8 mouse cellular contexts compared by ENCODE assay signal in genomic region chr15:76973855-76974651, GRCm38 (mm10). TPM values are rescaled to one million over a fixed set of nuclear protein-coding genes. Genes with fewer than 3 reads are reported as not detected.
DNase-seq lines count a peak whose midpoint lies in the region; ATAC-seq and TF ChIP-seq lines count a peak whose summit lies in the region.

No protein-coding gene starts in this region.

- peaks cover 8% of the 10 kb centered on the region for H3K4me1 ChIP-seq in embryonic facial prominence, embryonic 14.5 days (ENCODE audit: control insufficient read depth, insufficient read depth, low read length)
- H3K4me1 ChIP-seq in heart, embryonic 10.5 days, result peaks cover 13% of the 10 kb centered on the region
- H3K4me1 ChIP-seq in kidney, embryonic 14.5 days (ENCODE audit: control insufficient read depth, insufficient read depth, low read length), result no peaks in the 10 kb centered on the region
- H3K4me1 ChIP-seq in limb, embryonic 15.5 days, result peaks cover 7% of the 10 kb centered on the region
- no peaks in the 10 kb centered on the region for H3K4me1 ChIP-seq in midbrain, postnatal 0 days (ENCODE audit: insufficient read depth, low read length)
- H3K4me1 ChIP-seq in stomach, embryonic 16.5 days (ENCODE audit: control insufficient read depth, insufficient read depth, low read length), result peaks cover 4% of the 10 kb centered on the region; the same call in 1 of the 2 replicates

- peak overlapping the region; percentile 68 for H3K4me2 ChIP-seq in embryonic facial prominence, embryonic 14.5 days (ENCODE audit: low read depth, low read length)
- peak overlapping the region; percentile 59 for H3K4me2 ChIP-seq in kidney, embryonic 14.5 days (replicated peaks; ENCODE audit: low read depth, low read length)
- peak overlapping the region; percentile 64 for H3K4me2 ChIP-seq in limb, embryonic 15.5 days
- H3K4me2 ChIP-seq in midbrain, postnatal 0 days (ENCODE audit: low read depth, low read length, poor library complexity, severe bottlenecking), result peak overlapping the region; percentile 76
- H3K4me2 ChIP-seq in stomach, embryonic 16.5 days (ENCODE audit: low read depth, low read length), result peak overlapping the region; percentile 74

- H3K9me3 ChIP-seq in embryonic facial prominence, embryonic 14.5 days (ENCODE audit: control insufficient read depth, low read length), result no peaks in the 10 kb centered on the region
- H3K9me3 ChIP-seq in heart, embryonic 10.5 days, result no peaks in the 10 kb centered on the region
- no peaks in the 10 kb centered on the region for H3K9me3 ChIP-seq in kidney, embryonic 14.5 days (ENCODE audit: control insufficient read depth, low read length)
- H3K9me3 ChIP-seq in limb, embryonic 15.5 days, result no peaks in the 10 kb centered on the region
- no peaks in the 10 kb centered on the region for H3K9me3 ChIP-seq in midbrain, postnatal 0 days (ENCODE audit: low read length)
- H3K9me3 ChIP-seq in stomach, embryonic 16.5 days (replicated peaks; ENCODE audit: control insufficient read depth, low read length), result no peaks in the 10 kb centered on the region

- H3K27ac ChIP-seq in embryonic facial prominence, embryonic 14.5 days (replicated peaks; ENCODE audit: low read depth, low read length), result peak overlapping the region; percentile 92
- peak overlapping the region; percentile 96 for H3K27ac ChIP-seq in heart, embryonic 10.5 days
- peak overlapping the region; percentile 73 for H3K27ac ChIP-seq in kidney, embryonic 14.5 days (ENCODE audit: low read depth, low read length)
- H3K27ac ChIP-seq in limb, embryonic 15.5 days, result peak overlapping the region; percentile 91
- H3K27ac ChIP-seq in midbrain, postnatal 0 days (ENCODE audit: low read depth, low read length), result peak overlapping the region; percentile 52
- H3K27ac ChIP-seq in stomach, embryonic 16.5 days (ENCODE audit: low read length), result peak overlapping the region; percentile 83

- no peaks in the 10 kb centered on the region for H3K27me3 ChIP-seq in embryonic facial prominence, embryonic 14.5 days (replicated peaks; ENCODE audit: control insufficient read depth, insufficient read depth, low read length)
- 0 out of 2 replicates have a peak, but pooled peaks cover 4% of the 10 kb centered on the region for H3K27me3 ChIP-seq in heart, embryonic 10.5 days (ENCODE audit: insufficient read depth, poor library complexity, severe bottlenecking)
- no peaks in the 10 kb centered on the region for H3K27me3 ChIP-seq in kidney, embryonic 14.5 days (ENCODE audit: control insufficient read depth, insufficient read depth, low read length)
- no peaks in the 10 kb centered on the region for H3K27me3 ChIP-seq in limb, embryonic 15.5 days
- H3K27me3 ChIP-seq in midbrain, postnatal 0 days (ENCODE audit: insufficient read depth, low read length), result no peaks in the 10 kb centered on the region
- H3K27me3 ChIP-seq in stomach, embryonic 16.5 days (ENCODE audit: control insufficient read depth, insufficient read depth, low read length), result no peaks in the 10 kb centered on the region

- peak overlapping the region; percentile 76 for H3K9ac ChIP-seq in embryonic facial prominence, embryonic 14.5 days (ENCODE audit: low read depth, low read length)
- peak overlapping the region; percentile 76 for H3K9ac ChIP-seq in kidney, embryonic 14.5 days (ENCODE audit: low read depth, low read length)
- peak overlapping the region; percentile 61 for H3K9ac ChIP-seq in limb, embryonic 15.5 days
- H3K9ac ChIP-seq in midbrain, postnatal 0 days (replicated peaks; ENCODE audit: low read length, poor library complexity, severe bottlenecking), result peak overlapping the region; percentile 77
- peak overlapping the region; percentile 88 for H3K9ac ChIP-seq in stomach, embryonic 16.5 days (ENCODE audit: low read length)

- H3K36me3 ChIP-seq in embryonic facial prominence, embryonic 14.5 days (ENCODE audit: control insufficient read depth, insufficient read depth, low read length), result no peaks in the 10 kb centered on the region
- no peaks in the 10 kb centered on the region for H3K36me3 ChIP-seq in heart, embryonic 10.5 days
- no peaks in the 10 kb centered on the region for H3K36me3 ChIP-seq in kidney, embryonic 14.5 days (ENCODE audit: control insufficient read depth, insufficient read depth, low read length)
- H3K36me3 ChIP-seq in limb, embryonic 15.5 days, result no peaks in the 10 kb centered on the region
- no peaks in the 10 kb centered on the region for H3K36me3 ChIP-seq in midbrain, postnatal 0 days (ENCODE audit: insufficient read depth, low read length)
- H3K36me3 ChIP-seq in stomach, embryonic 16.5 days (ENCODE audit: control insufficient read depth, insufficient read depth, low read length), result no peaks in the 10 kb centered on the region

- H3K4me3 ChIP-seq in embryonic facial prominence, embryonic 14.5 days (ENCODE audit: low read depth, low read length), result peak overlapping the region; percentile 52
- H3K4me3 ChIP-seq in heart, embryonic 10.5 days, result peak overlapping the region; percentile 75
- H3K4me3 ChIP-seq in kidney, embryonic 14.5 days (ENCODE audit: low read length), result peak overlapping the region; percentile 52
- H3K4me3 ChIP-seq in limb, embryonic 15.5 days, result peak overlapping the region; percentile 56
- H3K4me3 ChIP-seq in midbrain, postnatal 0 days (ENCODE audit: low read depth, low read length), result peak overlapping the region; percentile 38
- H3K4me3 ChIP-seq in stomach, embryonic 16.5 days (replicated peaks; ENCODE audit: low read length), result peak overlapping the region; percentile 66

- DNase-seq in 416B (ENCODE audit: low read depth), result peak; percentile 45
- DNase-seq in adrenal gland, postnatal 36 days, result peak; percentile 74 to 84
- peak; percentile 93 for DNase-seq in embryonic facial prominence, embryonic 14.5 days (ENCODE audit: low spot score)
- DNase-seq in heart, embryonic 10.5 days (ENCODE audit: low spot score), result peak; percentile 90
- DNase-seq in midbrain, postnatal 0 days (ENCODE audit: low spot score), result peak; percentile 92

- WGBS in embryonic facial prominence, embryonic 14.5 days, result 5% methylated on average over 25 of the region's 31 CpGs
- 5% methylated on average over 26 of the region's 31 CpGs for WGBS in heart, embryonic 10.5 days
- 5% methylated on average over 27 of the region's 31 CpGs for WGBS in kidney, embryonic 14.5 days
- 4% methylated on average over 31 of the region's 31 CpGs for WGBS in limb, embryonic 15.5 days
- 7% methylated on average over 25 of the region's 31 CpGs for WGBS in midbrain, postnatal 0 days
- WGBS in stomach, embryonic 16.5 days, result 7% methylated on average over 30 of the region's 31 CpGs

- peak; percentile 84 for ATAC-seq in embryonic facial prominence, embryonic 14.5 days (ENCODE audit: low read depth)
- peak; percentile 91 for ATAC-seq in kidney, embryonic 14.5 days (ENCODE audit: low FRiP score, low TSS enrichment)
- ATAC-seq in limb, embryonic 15.5 days (ENCODE audit: insufficient number of reproducible peaks, low FRiP score, low TSS enrichment, low read depth), result peak; percentile 73
- ATAC-seq in midbrain, postnatal 0 days (ENCODE audit: low FRiP score), result peak; percentile 68; the same call in 1 of the 2 replicates
- ATAC-seq in stomach, embryonic 16.5 days (ENCODE audit: insufficient read depth, low FRiP score), result peak; percentile 90

- peak; percentile 76 for TF ChIP-seq CTCF in midbrain, postnatal 0 days (IDR thresholded peaks at IDR 0.05)

RNA-seq across cellular contexts. Expression of gene 1110038F14Rik, which starts 25.7 kb away (rescaled TPM):
- total RNA-seq in adrenal gland, postnatal 36 days (2021), result 10 to 100 TPM; 39.8 to 41.9 TPM
- 62.7 and 73.0 TPM in 2 replicates for polyA plus RNA-seq in embryonic facial prominence, embryonic 14.5 days (2014; fragmentation: Nextera tagmentation; extraction: Ambion mirVana)
- polyA plus RNA-seq in heart, embryonic 10.5 days (2016; fragmentation: Nextera tagmentation; extraction: Ambion mirVana), result 50.5 and 57.3 TPM in 2 replicates
- polyA plus RNA-seq in kidney, embryonic 14.5 days (2014; fragmentation: Nextera tagmentation; extraction: Ambion mirVana), result 75.4 and 77.6 TPM in 2 replicates
- polyA plus RNA-seq in limb, embryonic 15.5 days (2015; fragmentation: Nextera tagmentation; extraction: Ambion mirVana), result 78.7 and 80.3 TPM in 2 replicates
- total RNA-seq in midbrain, postnatal 0 days (2014; rRNA removed), result 19.4 and 24.1 TPM in 2 replicates
- polyA plus RNA-seq in midbrain, postnatal 0 days (2015; fragmentation: Nextera tagmentation; extraction: Ambion mirVana), result 41.2 and 42.0 TPM in 2 replicates
- 59.9 and 63.6 TPM in 2 replicates for polyA plus RNA-seq in stomach, embryonic 16.5 days (2015; fragmentation: Nextera tagmentation; extraction: Ambion mirVana)

RNA-seq across cellular contexts. Expression of gene Zfp647, which starts 48.8 kb away (rescaled TPM):
- 1 to 10 TPM; 2.7 to 4.4 TPM for total RNA-seq in adrenal gland, postnatal 36 days (2021)
- 12.7 and 16.3 TPM in 2 replicates for polyA plus RNA-seq in embryonic facial prominence, embryonic 14.5 days (2014; fragmentation: Nextera tagmentation; extraction: Ambion mirVana)
- polyA plus RNA-seq in heart, embryonic 10.5 days (2016; fragmentation: Nextera tagmentation; extraction: Ambion mirVana), result 11.0 and 16.8 TPM in 2 replicates
- 17.5 and 18.7 TPM in 2 replicates for polyA plus RNA-seq in kidney, embryonic 14.5 days (2014; fragmentation: Nextera tagmentation; extraction: Ambion mirVana)
- 13.1 and 13.5 TPM in 2 replicates for polyA plus RNA-seq in limb, embryonic 15.5 days (2015; fragmentation: Nextera tagmentation; extraction: Ambion mirVana)
- total RNA-seq in midbrain, postnatal 0 days (2014; rRNA removed), result 22.5 and 26.1 TPM in 2 replicates
- 14.3 and 15.9 TPM in 2 replicates for polyA plus RNA-seq in midbrain, postnatal 0 days (2015; fragmentation: Nextera tagmentation; extraction: Ambion mirVana)
- 7.2 and 7.5 TPM in 2 replicates for polyA plus RNA-seq in stomach, embryonic 16.5 days (2015; fragmentation: Nextera tagmentation; extraction: Ambion mirVana)

Comparison
In these comparisons a context has a peak if more than half of its experiments do, and no peak if none do; other contexts are left out.
1. Peak in every context shown above with its lines: DNase-seq, ATAC-seq, H3K4me3 ChIP-seq and H3K27ac ChIP-seq.